Mouse (Mus musculus): Measurements from ENCODE around the gene Uhmk1. TPM values are rescaled to one million over a fixed set of nuclear protein-coding genes. Genes with fewer than 3 reads are reported as not detected.

Uhmk1 gene
- polyA plus RNA-seq, 1 experiment from 2014 or later, result 14.4 TPM

GRCm38 (mm10) chr1:170182706-170183105, 32.5 kb downstream of the Uhmk1 start:
- Histone ChIP-seq H3K9me3 (ENCODE audit: control insufficient read depth, low read length) (no peaks in the 10 kb centered on the region), H3K36me3 (replicated peaks; ENCODE audit: control insufficient read depth, insufficient read depth) (no peaks in the 10 kb centered on the region), H3K4me1 (replicated peaks; ENCODE audit: control insufficient read depth, insufficient read depth, low read length) (no peaks in the 10 kb centered on the region), H3K27me3 (ENCODE audit: control insufficient read depth, insufficient read depth, low read length) (no peaks in the 10 kb centered on the region), H3K27ac (no peak overlapping the region), H3K9ac (no peak overlapping the region), H3K4me2 (replicated peaks) (no peak overlapping the region), H3K4me3 (replicated peaks; ENCODE audit: low read length) (no peak overlapping the region)
- DNase-seq (ENCODE audit: low spot score), result no peak
- no peak for ATAC-seq (ENCODE audit: low FRiP score)

DNA sequence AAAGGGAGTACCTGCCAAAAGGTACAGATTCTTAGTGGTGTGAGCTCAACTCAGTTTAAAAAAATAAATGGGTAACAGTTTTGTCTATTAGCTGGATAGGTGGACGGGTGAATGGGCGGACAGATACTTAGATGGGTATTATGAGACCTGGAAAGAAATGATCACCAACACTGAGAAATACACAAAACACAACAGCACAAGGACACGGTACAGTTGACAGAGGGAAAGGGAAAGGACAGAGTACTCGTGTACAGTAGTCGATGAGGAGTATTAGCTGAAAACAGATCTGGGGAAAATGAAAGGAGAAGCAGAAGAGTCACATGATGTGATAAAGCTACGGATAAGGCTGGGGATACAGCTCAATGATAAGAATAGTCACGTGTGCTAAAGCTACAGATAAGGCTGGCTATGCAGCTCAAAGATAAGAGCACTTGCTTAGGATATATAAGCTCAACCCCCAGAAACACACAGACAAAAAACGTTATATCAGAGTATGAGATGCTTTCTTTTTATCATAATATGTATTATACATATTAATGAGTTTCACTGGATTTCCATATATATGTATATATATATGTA, 38.4 kb downstream of the Uhmk1 start:
- H3K4me1 ChIP-seq (replicated peaks; ENCODE audit: control insufficient read depth, insufficient read depth, low read length), result peaks cover 18% of the 10 kb centered on the region
- no peak overlapping the region for H3K9ac ChIP-seq
- H3K36me3 ChIP-seq (replicated peaks; ENCODE audit: control insufficient read depth, insufficient read depth), result no peaks in the 10 kb centered on the region
- no peak overlapping the region for H3K4me2 ChIP-seq (replicated peaks)
- ATAC-seq (ENCODE audit: low FRiP score), result no peak
- no peaks in the 10 kb centered on the region for H3K9me3 ChIP-seq (ENCODE audit: control insufficient read depth, low read length)
- DNase-seq (ENCODE audit: low spot score), result no peak
- no peaks in the 10 kb centered on the region for H3K27me3 ChIP-seq (ENCODE audit: control insufficient read depth, insufficient read depth, low read length)
- 84% methylated on average over 8 of the region's 8 CpGs for WGBS
- H3K27ac ChIP-seq, result no peak overlapping the region
- H3K4me3 ChIP-seq (replicated peaks; ENCODE audit: low read length), result no peak overlapping the region

- no peak for DNase-seq (ENCODE audit: low spot score)
These were observed 39.3 kb downstream of the Uhmk1 start for GRCm38 (mm10) chr1:170175848-170176247.

GRCm38 (mm10) chr1:170174814-170175332, 40.3 kb downstream of the Uhmk1 start, which contains the start of gene Uap1:
Gene Uap1 (minus strand): TSS chr1:170174957.
- no peaks in the 10 kb centered on the region for H3K9me3 ChIP-seq (ENCODE audit: control insufficient read depth, low read length)
- peak within 1 kb of the TSS; percentile 93 for H3K4me3 ChIP-seq (replicated peaks; ENCODE audit: low read length)
- peak within 1 kb of the TSS; percentile 77 for H3K4me2 ChIP-seq (replicated peaks)
- H3K36me3 ChIP-seq (replicated peaks; ENCODE audit: control insufficient read depth, insufficient read depth), result no peaks in the 10 kb centered on the region
- ATAC-seq (ENCODE audit: low FRiP score) (peak; percentile 99), DNase-seq (ENCODE audit: low spot score) (peak; percentile 95)
- under 1% methylated on average over 50 of the region's 52 CpGs for WGBS
- H3K27ac ChIP-seq, result peak within 1 kb of the TSS; percentile 94
- H3K4me1 ChIP-seq (replicated peaks; ENCODE audit: control insufficient read depth, insufficient read depth, low read length), result peaks cover 18% of the 10 kb centered on the region
- peak within 1 kb of the TSS; percentile 90 for H3K9ac ChIP-seq
- no peaks in the 10 kb centered on the region for H3K27me3 ChIP-seq (ENCODE audit: control insufficient read depth, insufficient read depth, low read length)

More at GRCm38 (mm10) chr1:170175848-170176247, 39.3 kb downstream of the Uhmk1 start:
- Histone ChIP-seq H3K27ac (peak overlapping the region; percentile 94; the same call in 1 of the 2 replicates), H3K9ac (0 out of 2 replicates have a peak overlapping the region, but pooled peaks have one; percentile 90), H3K27me3 (ENCODE audit: control insufficient read depth, insufficient read depth, low read length) (no peaks in the 10 kb centered on the region), H3K4me2 (replicated peaks) (peak overlapping the region; percentile 77), H3K9me3 (ENCODE audit: control insufficient read depth, low read length) (no peaks in the 10 kb centered on the region), H3K4me3 (replicated peaks; ENCODE audit: low read length) (peak overlapping the region; percentile 93; the same call in 1 of the 2 replicates), H3K4me1 (replicated peaks; ENCODE audit: control insufficient read depth, insufficient read depth, low read length) (peaks cover 18% of the 10 kb centered on the region), H3K36me3 (replicated peaks; ENCODE audit: control insufficient read depth, insufficient read depth) (no peaks in the 10 kb centered on the region)
- no peak for ATAC-seq (ENCODE audit: low FRiP score)
- 48% methylated on average over 6 of the region's 6 CpGs for WGBS

- ATAC-seq (ENCODE audit: low FRiP score) (peak; percentile 85; the same call in 1 of the 2 replicates), DNase-seq (ENCODE audit: low spot score) (no peak)
- peak overlapping the region; percentile 73 for H3K4me2 ChIP-seq (replicated peaks)
- H3K4me3 ChIP-seq (replicated peaks; ENCODE audit: low read length), result peak overlapping the region; percentile 93
- no peaks in the 10 kb centered on the region for H3K9me3 ChIP-seq (ENCODE audit: control insufficient read depth, low read length)
- H3K27me3 ChIP-seq (ENCODE audit: control insufficient read depth, insufficient read depth, low read length), result no peaks in the 10 kb centered on the region
- H3K36me3 ChIP-seq (replicated peaks; ENCODE audit: control insufficient read depth, insufficient read depth), result no peaks in the 10 kb centered on the region
- 2% methylated on average over 49 of the region's 50 CpGs for WGBS
- H3K9ac ChIP-seq, result peak overlapping the region; percentile 90
- peak overlapping the region; percentile 94 for H3K27ac ChIP-seq
- peaks cover 18% of the 10 kb centered on the region for H3K4me1 ChIP-seq (replicated peaks; ENCODE audit: control insufficient read depth, insufficient read depth, low read length)
These were observed 41.0 kb downstream of the Uhmk1 start for GRCm38 (mm10) chr1:170173991-170174813.

GRCm38 (mm10) chr1:170167781-170168180, 47.4 kb downstream of the Uhmk1 start:
- no peaks in the 10 kb centered on the region for H3K27me3 ChIP-seq (ENCODE audit: control insufficient read depth, insufficient read depth, low read length)
- H3K9ac ChIP-seq, result no peak overlapping the region
- no peaks in the 10 kb centered on the region for H3K4me1 ChIP-seq (replicated peaks; ENCODE audit: control insufficient read depth, insufficient read depth, low read length)
- no peaks in the 10 kb centered on the region for H3K9me3 ChIP-seq (ENCODE audit: control insufficient read depth, low read length)
- H3K36me3 ChIP-seq (replicated peaks; ENCODE audit: control insufficient read depth, insufficient read depth), result peaks cover 21% of the 10 kb centered on the region
- no peak overlapping the region for H3K4me3 ChIP-seq (replicated peaks; ENCODE audit: low read length)
- no peak overlapping the region for H3K4me2 ChIP-seq (replicated peaks)
- WGBS, result 94% methylated on average over 6 of the region's 6 CpGs
- no peak for DNase-seq (ENCODE audit: low spot score)
- no peak overlapping the region for H3K27ac ChIP-seq
- ATAC-seq (ENCODE audit: low FRiP score), result no peak

GRCm38 (mm10) chr1:170164913-170165312, 50.3 kb downstream of the Uhmk1 start:
- Histone ChIP-seq H3K36me3 (replicated peaks; ENCODE audit: control insufficient read depth, insufficient read depth) (peaks cover 29% of the 10 kb centered on the region), H3K27ac (no peak overlapping the region), H3K4me1 (replicated peaks; ENCODE audit: control insufficient read depth, insufficient read depth, low read length) (no peaks in the 10 kb centered on the region), H3K4me2 (replicated peaks) (no peak overlapping the region), H3K27me3 (ENCODE audit: control insufficient read depth, insufficient read depth, low read length) (no peaks in the 10 kb centered on the region), H3K9ac (no peak overlapping the region), H3K4me3 (replicated peaks; ENCODE audit: low read length) (no peak overlapping the region), H3K9me3 (ENCODE audit: control insufficient read depth, low read length) (no peaks in the 10 kb centered on the region)
- ATAC-seq (ENCODE audit: low FRiP score) (no peak), DNase-seq (ENCODE audit: low spot score) (no peak)
- whole genome bisulfite sequencing, result 95% methylated on average over 3 of the region's 3 CpGs

DNA sequence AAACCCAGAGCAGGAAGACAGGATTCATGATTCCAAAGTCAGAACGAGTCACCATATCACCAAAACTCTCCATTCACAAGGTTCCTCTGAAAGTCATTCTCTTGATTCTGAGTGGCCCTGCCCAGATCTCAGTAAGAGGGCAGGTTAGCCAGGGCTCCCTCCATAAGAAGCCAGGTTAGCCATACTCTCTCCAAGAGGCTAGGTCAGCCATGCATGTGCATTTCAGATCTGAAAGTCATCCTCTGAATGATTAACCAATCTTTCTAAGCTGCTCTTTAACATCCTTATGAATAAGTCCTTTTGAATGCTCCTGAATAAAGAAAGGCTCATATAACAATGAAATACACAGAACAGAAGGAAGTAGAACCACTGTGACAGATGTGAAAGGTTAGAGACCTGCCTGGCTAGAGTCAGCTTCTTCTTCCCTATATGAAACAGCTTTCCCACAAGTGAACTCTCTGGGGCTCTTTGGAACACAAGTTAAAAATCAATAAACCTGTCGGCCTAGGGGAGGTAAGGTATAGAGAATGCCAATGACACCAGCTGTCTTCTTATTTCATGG, 51.1 kb downstream of the Uhmk1 start:
- Histone ChIP-seq H3K9me3 (ENCODE audit: control insufficient read depth, low read length) (no peaks in the 10 kb centered on the region), H3K27me3 (ENCODE audit: control insufficient read depth, insufficient read depth, low read length) (no peaks in the 10 kb centered on the region), H3K36me3 (replicated peaks; ENCODE audit: control insufficient read depth, insufficient read depth) (peaks cover 29% of the 10 kb centered on the region), H3K27ac (no peak overlapping the region), H3K4me2 (replicated peaks) (no peak overlapping the region), H3K4me1 (replicated peaks; ENCODE audit: control insufficient read depth, insufficient read depth, low read length) (no peaks in the 10 kb centered on the region), H3K9ac (no peak overlapping the region), H3K4me3 (replicated peaks; ENCODE audit: low read length) (no peak overlapping the region)
- WGBS, result 75% methylated on average over 2 of the region's 2 CpGs
- DNase-seq (ENCODE audit: low spot score) (no peak), ATAC-seq (ENCODE audit: low FRiP score) (no peak)

DNA sequence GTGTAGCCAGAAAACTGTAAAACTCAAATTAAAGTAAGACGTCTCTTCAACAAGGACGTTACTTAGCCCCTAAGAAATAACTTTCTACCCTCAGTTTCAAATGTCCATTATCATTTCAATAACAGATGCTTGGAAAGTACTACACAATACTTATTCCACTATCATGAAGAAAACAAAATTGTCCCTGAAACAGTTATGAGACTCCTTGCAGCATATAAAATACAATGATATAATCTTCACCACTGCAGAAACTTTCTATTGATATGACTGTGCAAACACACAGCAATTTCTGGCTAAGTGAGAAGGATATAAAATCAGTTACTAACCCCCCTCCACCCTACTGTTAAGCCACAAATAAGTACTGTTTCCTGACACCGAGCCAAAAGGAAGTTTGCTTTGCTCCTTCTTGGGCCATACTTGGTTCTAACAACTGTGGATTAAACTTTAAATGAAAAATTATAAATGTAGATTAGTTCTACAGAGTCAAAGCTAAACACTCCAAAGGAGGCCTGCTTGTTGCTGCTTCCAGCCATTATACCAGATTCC, 51.7 kb downstream of the Uhmk1 start:
- no peak overlapping the region for H3K4me2 ChIP-seq (replicated peaks)
- DNase-seq (ENCODE audit: low spot score), result no peak
- H3K27me3 ChIP-seq (ENCODE audit: control insufficient read depth, insufficient read depth, low read length), result no peaks in the 10 kb centered on the region
- 88% methylated on average over 3 of the region's 3 CpGs for WGBS
- no peak overlapping the region for H3K4me3 ChIP-seq (replicated peaks; ENCODE audit: low read length)
- no peak overlapping the region for H3K9ac ChIP-seq
- H3K27ac ChIP-seq, result no peak overlapping the region
- peaks cover 33% of the 10 kb centered on the region for H3K36me3 ChIP-seq (replicated peaks; ENCODE audit: control insufficient read depth, insufficient read depth)
- no peaks in the 10 kb centered on the region for H3K9me3 ChIP-seq (ENCODE audit: control insufficient read depth, low read length)
- no peak for ATAC-seq (ENCODE audit: low FRiP score)
- no peaks in the 10 kb centered on the region for H3K4me1 ChIP-seq (replicated peaks; ENCODE audit: control insufficient read depth, insufficient read depth, low read length)

All from hindbrain, embryonic 14.5 days (tissue).